Mouse (Mus musculus) T-cell, adult 2 months (primary cell): ENCODE results near the gene Arhgef16.

Source experiments
- DNase-seq: peaks from one replicate; pipeline ENCODE4 v3.0.0; 2022; ENCODE audit warnings: low spot score

Gene Arhgef16

GRCm38 (mm10) chr4:154293735-154294201 lies 7.7 kb downstream of the Arhgef16 start:
- no peak for DNase-seq

- no peak for DNase-seq
These were observed 17.8 kb downstream of the Arhgef16 start for GRCm38 (mm10) chr4:154283671-154284070.

GRCm38 (mm10) chr4:154279481-154279880 lies 22.0 kb downstream of the Arhgef16 start:
- DNase-seq: no peak

GRCm38 (mm10) chr4:154273000-154273399 lies 28.5 kb downstream of the Arhgef16 start:
- DNase-seq: no peak

GRCm38 (mm10) chr4:154269520-154269919 lies 32.0 kb downstream of the Arhgef16 start:
- DNase-seq: no peak

GRCm38 (mm10) chr4:154267511-154267910 lies 34.0 kb downstream of the Arhgef16 start:
- no peak for DNase-seq

- no peak for DNase-seq
These were observed 39.4 kb downstream of the Arhgef16 start for GRCm38 (mm10) chr4:154262071-154262470.

- DNase-seq: no peak
These were observed 40.7 kb downstream of the Arhgef16 start for GRCm38 (mm10) chr4:154260755-154261154.

GRCm38 (mm10) chr4:154252537-154253255 lies 48.8 kb downstream of the Arhgef16 start:
- no peak for DNase-seq

GRCm38 (mm10) chr4:154249316-154249715 lies 52.2 kb downstream of the Arhgef16 start:
- no peak for DNase-seq

- no peak for DNase-seq
These were observed 53.2 kb downstream of the Arhgef16 start for GRCm38 (mm10) chr4:154248092-154248805.

GRCm38 (mm10) chr4:154247207-154248091 lies 54.0 kb downstream of the Arhgef16 start:
- no peak for DNase-seq

- peak; percentile 10 for DNase-seq
These were observed 55.1 kb downstream of the Arhgef16 start for GRCm38 (mm10) chr4:154246115-154247040.

GRCm38 (mm10) chr4:154245342-154245741 lies 56.1 kb downstream of the Arhgef16 start:
- DNase-seq: no peak

GRCm38 (mm10) chr4:154240608-154241007 lies 60.9 kb downstream of the Arhgef16 start:
- no peak for DNase-seq

GRCm38 (mm10) chr4:154239199-154239598 lies 62.3 kb downstream of the Arhgef16 start:
- DNase-seq: no peak

GRCm38 (mm10) chr4:154237306-154237705 lies 64.2 kb downstream of the Arhgef16 start:
- DNase-seq: no peak

- no peak for DNase-seq
These were observed 64.6 kb downstream of the Arhgef16 start for GRCm38 (mm10) chr4:154236893-154237292.

- DNase-seq: no peak
These were observed 65.5 kb downstream of the Arhgef16 start for GRCm38 (mm10) chr4:154236001-154236400.

- DNase-seq: no peak
These were observed 69.2 kb downstream of the Arhgef16 start for GRCm38 (mm10) chr4:154232295-154232694.

GRCm38 (mm10) chr4:154231380-154231779 lies 70.1 kb downstream of the Arhgef16 start:
- no peak for DNase-seq
